Mouse (Mus musculus): ENCODE data around the gene Capg. TPM values are rescaled to one million over a fixed set of nuclear protein-coding genes. Genes with fewer than 3 reads are reported as not detected.
A peak's percentile ranks its signal among the peaks of the same experiment; 100 is the strongest.

Capg gene
- polyA plus RNA-seq, 1 experiment: 3.1 TPM

DNA sequence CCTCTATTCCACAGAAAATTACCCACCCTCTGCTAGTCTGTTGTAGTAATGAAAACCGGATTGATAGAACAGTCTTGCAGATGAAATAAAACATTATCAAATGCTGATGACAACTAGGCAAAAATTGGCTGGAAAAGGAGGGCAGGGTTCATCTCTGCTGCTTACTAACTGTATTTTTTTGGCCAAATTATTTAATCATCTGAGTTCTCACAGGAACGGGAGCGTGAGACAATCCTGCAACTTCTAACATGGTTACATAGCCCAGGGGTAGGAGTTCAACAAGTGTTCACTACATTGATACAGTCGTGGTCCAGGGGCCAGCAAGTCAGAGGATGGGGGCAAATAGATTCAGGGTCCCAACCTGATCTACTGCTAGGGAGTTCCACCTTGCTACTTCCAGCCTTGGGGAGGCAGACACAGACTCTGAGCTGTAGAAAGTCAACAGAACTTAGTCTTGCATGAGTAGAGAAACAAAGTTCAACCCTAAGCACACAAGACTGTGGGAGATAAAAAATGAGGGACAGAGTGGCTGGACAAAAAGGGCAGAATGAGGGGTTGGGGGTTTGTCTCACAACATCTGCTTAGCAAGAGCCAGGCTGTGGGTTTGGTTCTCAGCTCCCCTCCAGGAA is 39.1 kb downstream of the Capg start:
- Histone ChIP-seq H3K4me3 (ENCODE audit: insufficient read depth, low read length) (no peak overlapping the region), H3K4me1 (ENCODE audit: control insufficient read depth, insufficient read depth, low read length) (no peaks in the 10 kb centered on the region), H3K27ac (ENCODE audit: insufficient read depth, low read length) (no peak overlapping the region)
- no peak for TF ChIP-seq POLR2A (IDR thresholded peaks at IDR 0.05; ENCODE audit: extremely low read depth, insufficient read depth, low read length)
- no peak for TF ChIP-seq CTCF (IDR thresholded peaks at IDR 0.05; ENCODE audit: extremely low read depth, insufficient read depth, low read length)

DNA sequence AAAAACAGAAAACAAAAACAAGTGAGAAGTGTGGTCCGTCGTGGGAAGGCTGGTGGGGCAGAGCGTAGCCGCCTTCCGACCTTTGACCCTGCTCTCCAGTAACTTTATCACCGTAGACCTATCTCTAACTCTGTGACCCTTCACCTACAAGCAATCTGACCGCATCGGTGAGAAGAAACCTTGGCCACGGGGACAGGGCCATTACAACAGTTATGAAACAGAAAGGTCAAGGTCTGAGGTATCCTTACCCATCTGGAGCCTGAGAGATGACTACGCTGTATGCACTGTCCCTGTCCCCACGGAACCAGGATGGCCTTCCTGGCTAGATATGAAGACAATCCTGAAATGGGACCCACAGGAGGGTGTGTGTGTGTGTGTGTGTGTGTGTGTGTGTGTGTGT is 40.0 kb downstream of the Capg start:
- no peak for TF ChIP-seq POLR2A (IDR thresholded peaks at IDR 0.05; ENCODE audit: extremely low read depth, insufficient read depth, low read length)
- TF ChIP-seq CTCF (IDR thresholded peaks at IDR 0.05; ENCODE audit: extremely low read depth, insufficient read depth, low read length): no peak
- Histone ChIP-seq H3K4me1 (ENCODE audit: control insufficient read depth, insufficient read depth, low read length) (no peaks in the 10 kb centered on the region), H3K27ac (ENCODE audit: insufficient read depth, low read length) (no peak overlapping the region), H3K4me3 (ENCODE audit: insufficient read depth, low read length) (no peak overlapping the region)

DNA sequence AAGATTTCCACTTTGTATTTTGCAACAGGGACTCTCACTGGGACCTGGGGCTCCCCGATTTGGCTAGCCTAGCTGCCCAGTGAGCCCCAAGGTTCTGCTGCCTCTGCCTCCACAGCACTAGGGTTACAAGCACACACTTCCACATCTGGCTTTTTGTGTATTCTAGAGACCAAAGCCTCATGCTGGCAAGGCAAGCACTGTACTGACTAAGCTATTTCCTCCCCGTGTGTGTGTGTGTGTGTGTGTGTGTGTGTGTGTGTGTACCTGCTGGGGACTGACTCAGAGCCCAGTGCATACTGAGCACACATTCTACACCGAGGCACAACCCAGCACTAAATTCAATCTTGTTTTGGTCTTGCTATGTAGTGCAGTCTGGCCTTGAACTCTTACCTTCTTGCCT is 42.5 kb downstream of the Capg start:
- Histone ChIP-seq H3K4me3 (ENCODE audit: insufficient read depth, low read length) (no peak overlapping the region), H3K4me1 (ENCODE audit: control insufficient read depth, insufficient read depth, low read length) (no peaks in the 10 kb centered on the region), H3K27ac (ENCODE audit: insufficient read depth, low read length) (no peak overlapping the region)
- TF ChIP-seq POLR2A (IDR thresholded peaks at IDR 0.05; ENCODE audit: extremely low read depth, insufficient read depth, low read length): no peak
- TF ChIP-seq CTCF (IDR thresholded peaks at IDR 0.05; ENCODE audit: extremely low read depth, insufficient read depth, low read length): no peak

DNA sequence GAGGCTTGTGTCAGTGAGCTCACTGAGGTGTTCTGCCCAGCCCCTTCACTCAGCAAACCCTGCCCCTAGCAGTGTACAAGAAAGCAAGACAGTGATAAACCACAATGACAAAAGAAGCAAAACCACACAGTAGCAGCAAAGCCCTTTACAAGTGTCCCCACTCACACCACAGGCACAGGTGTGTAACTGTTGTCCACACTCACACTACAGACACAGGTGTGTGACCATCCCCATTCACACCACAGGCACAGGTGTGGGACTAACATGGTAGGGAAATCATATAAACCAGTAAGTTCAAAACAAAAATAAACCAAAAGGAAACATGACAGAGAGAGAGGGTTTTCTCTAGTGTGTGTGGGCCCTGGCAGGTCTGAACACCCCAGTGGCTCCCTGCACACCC is 44.1 kb downstream of the Capg start:
- TF ChIP-seq CTCF (IDR thresholded peaks at IDR 0.05; ENCODE audit: extremely low read depth, insufficient read depth, low read length) (no peak), POLR2A (IDR thresholded peaks at IDR 0.05; ENCODE audit: extremely low read depth, insufficient read depth, low read length) (no peak)
- Histone ChIP-seq H3K4me3 (ENCODE audit: insufficient read depth, low read length) (no peak overlapping the region), H3K4me1 (ENCODE audit: control insufficient read depth, insufficient read depth, low read length) (no peaks in the 10 kb centered on the region), H3K27ac (ENCODE audit: insufficient read depth, low read length) (no peak overlapping the region)

DNA sequence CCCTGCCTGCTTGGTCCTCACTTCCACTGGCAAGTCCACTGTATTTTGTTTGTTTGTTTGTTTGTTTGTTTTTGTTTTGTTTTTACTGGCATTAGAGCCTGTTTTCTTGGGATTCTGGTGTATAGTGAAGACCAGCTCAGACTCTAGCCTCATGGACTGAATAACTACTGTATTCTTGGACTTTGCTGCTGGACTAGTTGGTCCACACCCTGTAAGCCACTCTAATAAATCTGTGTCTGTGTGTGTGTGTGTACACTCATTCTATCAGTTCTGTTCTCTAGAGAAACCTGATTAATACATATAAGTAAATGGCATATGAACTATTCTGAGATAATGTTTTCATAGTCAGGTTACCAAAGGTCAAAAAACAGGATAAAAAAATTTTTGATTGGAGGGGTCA is 45.9 kb downstream of the Capg start:
- Histone ChIP-seq H3K4me1 (ENCODE audit: control insufficient read depth, insufficient read depth, low read length) (no peaks in the 10 kb centered on the region), H3K27ac (ENCODE audit: insufficient read depth, low read length) (no peak overlapping the region), H3K4me3 (ENCODE audit: insufficient read depth, low read length) (no peak overlapping the region)
- TF ChIP-seq CTCF (IDR thresholded peaks at IDR 0.05; ENCODE audit: extremely low read depth, insufficient read depth, low read length) (no peak), POLR2A (IDR thresholded peaks at IDR 0.05; ENCODE audit: extremely low read depth, insufficient read depth, low read length) (no peak)

DNA sequence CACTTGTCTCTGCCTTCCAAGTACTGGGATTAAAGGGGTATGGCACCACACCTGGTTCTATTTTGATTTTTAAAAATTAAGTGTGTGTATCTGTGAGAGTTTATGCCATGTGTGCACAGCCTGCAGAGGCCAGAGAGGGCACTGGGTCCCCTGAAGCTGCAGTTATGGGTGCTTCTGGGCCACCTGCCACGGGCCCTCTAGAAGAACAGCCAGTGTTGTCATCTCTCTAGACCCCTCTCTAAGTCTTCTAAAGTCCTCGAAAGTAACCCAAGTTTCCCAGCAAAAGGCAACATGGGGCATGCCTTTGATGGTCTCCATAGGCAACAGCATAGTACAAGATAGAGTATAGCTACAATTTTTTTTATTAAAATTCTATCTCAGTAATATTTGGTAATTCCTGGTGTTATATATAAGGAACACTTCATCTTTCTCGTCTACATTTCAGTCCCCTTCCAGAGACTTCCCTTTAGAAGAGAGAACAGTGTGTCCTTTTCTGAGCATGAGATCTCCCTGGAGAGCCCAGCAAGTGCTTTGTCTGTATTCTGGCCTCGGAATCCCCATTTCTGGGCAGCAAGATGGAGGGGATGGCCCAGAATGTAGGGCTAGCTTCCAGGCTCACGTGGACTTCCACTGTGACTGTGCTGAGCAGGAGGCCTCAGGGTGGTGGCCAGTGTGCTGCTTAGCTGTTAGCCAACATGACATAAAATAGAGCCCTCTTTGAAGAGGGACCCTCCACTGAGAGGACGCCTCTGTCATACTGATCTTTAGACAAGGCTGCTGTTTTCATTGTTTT is 49.0 kb downstream of the Capg start:
- Histone ChIP-seq H3K4me3 (ENCODE audit: insufficient read depth, low read length) (no peak overlapping the region), H3K4me1 (ENCODE audit: control insufficient read depth, insufficient read depth, low read length) (peaks cover 5% of the 10 kb centered on the region), H3K27ac (ENCODE audit: insufficient read depth, low read length) (peak overlapping the region; percentile 43; the same call in 1 of the 2 replicates)
- TF ChIP-seq CTCF (IDR thresholded peaks at IDR 0.05; ENCODE audit: extremely low read depth, insufficient read depth, low read length) (no peak), POLR2A (IDR thresholded peaks at IDR 0.05; ENCODE audit: extremely low read depth, insufficient read depth, low read length) (no peak; the same call in 1 of the 2 replicates)

DNA sequence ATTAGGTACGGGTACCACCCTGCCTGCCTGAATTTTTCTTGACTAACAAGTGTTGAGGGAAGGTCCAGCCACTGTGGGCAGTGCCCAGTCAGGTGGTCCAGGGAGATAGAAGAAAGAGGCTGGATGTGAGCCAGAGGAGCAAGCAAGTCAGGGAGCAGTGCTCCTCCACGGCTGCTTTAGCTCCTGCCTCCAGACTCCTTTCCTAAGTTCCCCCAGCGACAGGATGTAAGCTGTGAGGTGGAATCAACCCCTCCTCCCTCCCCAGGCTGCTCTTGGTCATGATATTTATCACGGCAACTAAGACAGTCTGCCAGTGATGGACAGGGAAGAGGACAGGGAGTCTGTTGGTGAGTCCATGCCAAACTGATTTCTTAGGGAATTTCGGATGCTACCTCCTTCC is 49.7 kb downstream of the Capg start:
- TF ChIP-seq CTCF (IDR thresholded peaks at IDR 0.05; ENCODE audit: extremely low read depth, insufficient read depth, low read length) (no peak), POLR2A (IDR thresholded peaks at IDR 0.05; ENCODE audit: extremely low read depth, insufficient read depth, low read length) (no peak)
- H3K4me3 ChIP-seq (ENCODE audit: insufficient read depth, low read length): no peak overlapping the region
- peaks cover 5% of the 10 kb centered on the region for H3K4me1 ChIP-seq (ENCODE audit: control insufficient read depth, insufficient read depth, low read length)
- H3K27ac ChIP-seq (ENCODE audit: insufficient read depth, low read length): peak overlapping the region; percentile 43; the same call in 1 of the 2 replicates

DNA sequence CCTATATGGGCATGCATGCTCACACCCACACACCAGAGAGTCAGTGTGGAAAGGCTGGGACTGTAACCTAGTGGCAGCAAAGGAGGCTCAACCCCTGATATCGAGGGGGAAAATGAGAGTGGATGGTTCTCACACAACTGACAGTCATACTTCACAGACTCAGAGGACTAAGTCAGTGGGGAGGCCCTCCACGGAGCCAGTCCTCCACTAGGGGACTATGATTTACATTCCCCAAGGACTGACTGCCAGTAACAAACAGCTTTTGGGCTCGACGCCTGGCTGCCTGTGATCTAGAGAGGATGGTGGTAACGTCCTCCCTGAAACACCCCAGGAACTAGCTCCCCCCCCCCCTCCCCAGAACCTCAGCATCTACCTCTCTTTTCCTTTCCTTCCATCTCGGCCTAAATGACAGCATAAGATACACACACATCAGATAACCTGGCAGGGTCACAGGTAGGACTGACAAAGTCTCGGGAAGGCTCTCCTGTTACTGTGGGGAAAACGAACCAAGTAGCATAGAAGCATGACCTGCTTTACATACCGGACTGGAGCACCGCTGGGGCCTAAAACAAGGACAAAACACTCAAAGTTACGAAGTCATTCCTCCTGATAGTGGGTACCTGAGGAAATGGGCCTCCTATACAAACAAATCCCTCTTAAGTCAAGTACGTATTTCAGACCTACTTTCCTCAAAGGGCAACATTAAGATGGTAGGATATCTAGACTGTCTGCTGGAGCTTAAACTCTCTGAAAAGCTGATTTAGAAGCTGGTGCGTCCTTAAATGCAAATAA is 53.1 kb downstream of the Capg start:
- no peak for TF ChIP-seq CTCF (IDR thresholded peaks at IDR 0.05; ENCODE audit: extremely low read depth, insufficient read depth, low read length)
- no peak for TF ChIP-seq POLR2A (IDR thresholded peaks at IDR 0.05; ENCODE audit: extremely low read depth, insufficient read depth, low read length)

DNA sequence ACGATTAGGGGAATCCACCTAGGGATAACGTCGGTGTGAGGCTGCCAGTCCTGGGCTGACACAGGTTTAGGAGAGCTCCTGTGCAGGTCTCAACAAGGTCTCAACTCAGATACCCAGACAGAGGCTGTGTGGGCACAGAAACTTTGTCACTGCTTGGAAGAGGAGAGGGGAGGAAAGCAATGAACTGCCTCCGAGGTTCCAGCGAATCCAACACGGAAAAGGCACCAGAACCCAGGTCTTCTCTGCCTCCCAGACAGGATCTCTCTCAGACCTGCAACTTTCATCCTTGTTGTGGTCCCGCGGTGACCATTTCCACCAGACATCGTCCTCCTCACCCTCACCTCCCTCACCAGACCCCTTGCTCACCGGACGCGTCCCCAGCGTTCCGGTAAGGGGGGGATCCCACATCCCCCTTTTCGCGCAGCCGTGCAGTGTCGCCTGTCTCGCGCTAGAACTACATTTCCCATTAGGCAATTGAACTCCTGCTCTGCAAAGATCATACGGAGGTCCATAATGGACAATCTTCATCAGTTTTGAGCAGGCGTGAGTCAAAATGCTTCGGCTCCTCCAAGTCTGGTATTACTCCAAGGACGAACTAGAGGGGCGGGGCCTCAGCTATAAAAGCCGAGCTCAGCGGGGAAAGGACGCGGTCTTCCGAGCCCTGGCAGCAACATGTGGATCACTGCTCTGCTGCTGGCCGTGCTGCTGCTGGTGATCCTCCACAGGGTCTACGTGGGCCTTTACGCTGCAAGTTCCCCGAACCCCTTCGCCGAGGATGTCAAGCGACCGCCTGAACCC is 54.0 kb downstream of the Capg start, which contains the start of the genes Elmod3 and Retsat:
Elmod3 (minus strand) TSS at position 458 of the 798 bp plus-strand sequence.
Retsat (plus strand) TSS at position 520 of the 798 bp plus-strand sequence.
- Histone ChIP-seq H3K4me3 (ENCODE audit: insufficient read depth, low read length) (peak within 1 kb of the TSS; percentile 81), H3K4me1 (ENCODE audit: control insufficient read depth, insufficient read depth, low read length) (peaks cover 5% of the 10 kb centered on the region), H3K27ac (ENCODE audit: insufficient read depth, low read length) (peak within 1 kb of the TSS; percentile 53)
- TF ChIP-seq POLR2A (IDR thresholded peaks at IDR 0.05; ENCODE audit: extremely low read depth, insufficient read depth, low read length) (peak; percentile 73), CTCF (IDR thresholded peaks at IDR 0.05; ENCODE audit: extremely low read depth, insufficient read depth, low read length) (no peak)

More for the DNA sequence above, 53.1 kb downstream of the Capg start:
- peaks cover 5% of the 10 kb centered on the region for H3K4me1 ChIP-seq (ENCODE audit: control insufficient read depth, insufficient read depth, low read length)
- H3K4me3 ChIP-seq (ENCODE audit: insufficient read depth, low read length): peak overlapping the region; percentile 81
- H3K27ac ChIP-seq (ENCODE audit: insufficient read depth, low read length): 0 out of 2 replicates have a peak overlapping the region, but pooled peaks have one; percentile 47
